Mouse (Mus musculus): Measurements from ENCODE around the gene Gm21985. TPM values are rescaled to one million over a fixed set of nuclear protein-coding genes. Genes with fewer than 3 reads are reported as not detected.

The Gm21985 gene
- polyA plus RNA-seq, 1 experiment = not detected

DNA sequence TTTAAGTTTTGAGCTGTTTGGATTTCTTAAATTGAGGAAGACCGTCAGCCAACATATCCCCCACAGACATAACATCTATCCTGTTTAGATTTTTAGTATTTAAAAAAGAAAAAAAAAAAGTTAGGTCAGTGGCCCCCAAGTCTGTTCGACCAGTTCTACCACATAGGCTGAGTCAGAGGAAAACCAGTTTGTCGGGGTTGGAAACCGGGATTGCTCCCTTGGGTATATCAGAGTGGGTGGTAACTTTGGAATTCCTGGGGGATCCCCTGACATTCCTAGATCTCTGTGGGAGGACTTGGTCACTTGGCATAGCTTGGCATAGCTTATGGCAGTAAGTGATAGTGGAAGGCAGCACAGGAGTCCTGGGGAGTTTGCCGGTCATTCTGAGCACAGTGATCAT is 20.8 kb upstream of the Gm21985 start:
- DNase-seq (ENCODE audit: low read depth) = no peak

GRCm38 (mm10) chr2:112246193-112246592 is 19.9 kb upstream of the Gm21985 start:
- no peak for DNase-seq (ENCODE audit: low read depth)
- TF ChIP-seq POLR2A (IDR thresholded peaks at IDR 0.05; ENCODE audit: borderline replicate concordance, extremely low read depth, insufficient read depth, insufficient read length, poor library complexity, severe bottlenecking) (no peak), CTCF (IDR thresholded peaks at IDR 0.05; ENCODE audit: borderline replicate concordance, extremely low read depth, insufficient read depth, insufficient read length) (no peak)

More for the DNA sequence above, 20.8 kb upstream of the Gm21985 start:
- no peak for TF ChIP-seq POLR2A (IDR thresholded peaks at IDR 0.05; ENCODE audit: borderline replicate concordance, extremely low read depth, insufficient read depth, insufficient read length, poor library complexity, severe bottlenecking)

DNA sequence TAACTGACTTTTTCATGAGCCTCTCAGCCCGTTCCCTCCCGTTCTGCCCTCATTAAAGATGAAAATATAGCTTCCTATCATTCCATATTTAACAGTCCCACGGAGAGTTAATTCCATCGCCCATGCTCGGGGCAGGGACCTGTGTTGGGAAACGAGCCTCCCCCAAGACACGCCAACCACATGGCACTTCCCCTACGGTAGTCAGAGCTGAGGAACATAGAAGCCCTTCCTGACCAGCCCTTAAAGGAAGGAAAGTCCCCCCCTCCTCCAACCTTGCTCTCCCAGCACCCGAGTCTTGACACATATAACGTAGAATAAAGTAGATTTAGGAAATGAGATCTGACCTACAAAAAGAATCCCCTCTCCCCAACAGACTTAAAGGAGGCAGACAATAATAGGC is 18.8 kb upstream of the Gm21985 start:
- no peak for TF ChIP-seq CTCF (IDR thresholded peaks at IDR 0.05; ENCODE audit: borderline replicate concordance, extremely low read depth, insufficient read depth, insufficient read length)
- no peak for TF ChIP-seq POLR2A (IDR thresholded peaks at IDR 0.05; ENCODE audit: borderline replicate concordance, extremely low read depth, insufficient read depth, insufficient read length, poor library complexity, severe bottlenecking)
- DNase-seq (ENCODE audit: low read depth) = no peak

DNA sequence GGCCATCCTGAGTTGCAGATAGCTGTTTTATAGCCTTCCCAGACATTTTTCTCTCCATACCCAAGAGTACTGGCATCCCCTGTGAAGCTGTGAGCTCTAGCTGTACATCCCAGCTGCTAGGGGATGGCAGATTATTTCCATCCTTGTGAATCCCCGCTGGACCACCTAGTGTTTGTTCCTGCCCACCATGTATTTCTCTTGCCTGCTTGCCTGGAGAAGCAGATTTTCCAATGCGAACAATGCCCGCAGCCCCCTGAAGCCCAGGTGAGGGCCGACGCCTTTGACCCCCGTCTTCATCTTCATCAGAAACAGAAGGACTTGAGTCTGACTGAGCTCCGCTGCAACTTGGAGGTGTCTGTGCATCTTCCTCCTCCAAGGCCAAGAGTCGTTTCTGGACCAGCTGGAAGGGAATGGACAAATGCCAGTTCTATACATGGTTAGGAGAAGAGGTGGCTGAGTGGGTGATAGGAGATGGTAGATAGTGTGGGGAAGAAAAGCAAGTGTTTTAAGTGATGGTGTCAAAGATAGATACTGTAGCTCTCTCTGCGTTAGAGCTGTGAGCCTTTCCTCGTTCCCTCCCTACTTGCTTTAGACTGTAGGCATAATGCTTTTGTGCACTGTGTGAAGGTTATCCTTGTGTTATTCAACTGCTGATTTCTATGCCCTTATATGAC is 16.2 kb upstream of the Gm21985 start:
- TF ChIP-seq CTCF (IDR thresholded peaks at IDR 0.05; ENCODE audit: borderline replicate concordance, extremely low read depth, insufficient read depth, insufficient read length) (no peak), POLR2A (IDR thresholded peaks at IDR 0.05; ENCODE audit: borderline replicate concordance, extremely low read depth, insufficient read depth, insufficient read length, poor library complexity, severe bottlenecking) (no peak)
- no peak for DNase-seq (ENCODE audit: low read depth)

GRCm38 (mm10) chr2:112254675-112255515 is 11.2 kb upstream of the Gm21985 start:
- no peak for DNase-seq (ENCODE audit: low read depth)
- TF ChIP-seq POLR2A (IDR thresholded peaks at IDR 0.05; ENCODE audit: borderline replicate concordance, extremely low read depth, insufficient read depth, insufficient read length, poor library complexity, severe bottlenecking) = no peak
- no peak for TF ChIP-seq CTCF (IDR thresholded peaks at IDR 0.05; ENCODE audit: borderline replicate concordance, extremely low read depth, insufficient read depth, insufficient read length)

- TF ChIP-seq CTCF (IDR thresholded peaks at IDR 0.05; ENCODE audit: borderline replicate concordance, extremely low read depth, insufficient read depth, insufficient read length) (no peak), POLR2A (IDR thresholded peaks at IDR 0.05; ENCODE audit: borderline replicate concordance, extremely low read depth, insufficient read depth, insufficient read length, poor library complexity, severe bottlenecking) (no peak)
Observed at GRCm38 (mm10) chr2:112259241-112259962, 6.7 kb upstream of the Gm21985 start, which contains the start of gene Nutm1. TSS of gene Nutm1 (minus strand) at chr2:112259291.

DNA sequence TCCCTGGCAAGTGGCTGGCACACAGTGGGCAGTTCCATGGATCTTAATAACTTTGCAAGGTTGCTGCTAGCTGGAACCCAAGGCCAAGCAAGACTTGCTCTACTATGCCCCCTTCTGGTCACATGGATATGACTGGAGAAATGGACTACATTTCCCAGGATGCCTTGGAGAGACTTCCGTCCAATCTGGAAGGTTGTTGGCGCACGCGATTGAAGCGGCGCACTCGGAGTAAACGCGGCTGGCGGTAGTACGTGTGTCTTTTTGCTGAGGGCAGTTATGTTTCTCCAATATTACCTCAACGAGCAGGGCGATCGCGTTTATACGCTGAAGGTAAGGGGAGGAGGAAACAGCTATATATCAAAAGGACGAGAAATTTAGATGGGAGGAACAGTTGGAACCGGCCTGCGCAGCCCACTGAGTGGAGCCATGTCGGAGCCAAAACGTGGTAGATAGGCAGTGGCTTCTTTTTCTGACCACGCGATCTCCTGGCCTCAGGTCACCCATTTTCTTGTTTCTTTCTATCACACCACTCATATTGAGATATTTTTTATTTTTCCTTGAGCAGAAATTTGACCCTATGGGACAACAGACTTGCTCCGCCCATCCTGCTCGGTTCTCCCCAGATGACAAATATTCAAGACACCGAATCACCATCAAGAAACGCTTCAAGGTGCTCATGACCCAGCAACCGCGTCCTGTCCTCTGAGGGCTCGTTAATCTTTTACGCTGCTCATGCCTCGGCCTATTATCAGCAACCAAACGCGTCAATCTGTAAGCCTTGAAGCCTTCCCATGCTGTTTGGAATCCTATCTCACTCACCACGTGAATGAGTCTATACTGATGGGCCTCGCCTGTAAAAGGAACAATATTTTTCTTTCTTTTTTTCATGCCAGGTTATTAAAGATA is 4.1 kb upstream of the Gm21985 start, which contains the start of gene Nop10:
Nop10 (plus strand) TSS at position 179 of the 906 bp plus-strand sequence.
- DNase-seq (ENCODE audit: low read depth) = peak; percentile 96
- TF ChIP-seq CTCF (IDR thresholded peaks at IDR 0.05; ENCODE audit: borderline replicate concordance, extremely low read depth, insufficient read depth, insufficient read length) (peak; percentile 85), POLR2A (IDR thresholded peaks at IDR 0.05; ENCODE audit: borderline replicate concordance, extremely low read depth, insufficient read depth, insufficient read length, poor library complexity, severe bottlenecking) (peak; percentile 57; the same call in 1 of the 2 replicates)

More at GRCm38 (mm10) chr2:112259241-112259962, 6.7 kb upstream of the Gm21985 start, which contains the start of gene Nutm1:
- DNase-seq (ENCODE audit: low read depth) = no peak

GRCm38 (mm10) chr2:112262779-112263295 is 3.3 kb upstream of the Gm21985 start:
- no peak for DNase-seq (ENCODE audit: low read depth)
- TF ChIP-seq POLR2A (IDR thresholded peaks at IDR 0.05; ENCODE audit: borderline replicate concordance, extremely low read depth, insufficient read depth, insufficient read length, poor library complexity, severe bottlenecking) = no peak
- no peak for TF ChIP-seq CTCF (IDR thresholded peaks at IDR 0.05; ENCODE audit: borderline replicate concordance, extremely low read depth, insufficient read depth, insufficient read length)

- TF ChIP-seq CTCF (IDR thresholded peaks at IDR 0.05; ENCODE audit: borderline replicate concordance, extremely low read depth, insufficient read depth, insufficient read length) = no peak
- DNase-seq (ENCODE audit: low read depth) = no peak
Observed at GRCm38 (mm10) chr2:112264364-112264763, 1.8 kb upstream of the Gm21985 start.

Data from brain, embryonic 14.5 days (tissue).